Mouse (Mus musculus) CD4-positive naive resting alpha-beta T cell, adult 76 days (primary cell): ENCODE measurements around the gene Catsperb. TPM values are rescaled to one million over a fixed set of nuclear protein-coding genes. Genes with fewer than 3 reads are reported as not detected.

Experiments used
- total RNA-seq: library from RNA; stranded (reverse); gene quantifications from one replicate; pipeline ENCODE4 v1.2.4, GENCODE M21; 2023

Catsperb gene
- not detected for total RNA-seq

GRCm38 (mm10) chr12:101404353-101404752, at the start of gene Catsperb:
Gene Catsperb (plus strand): TSS chr12:101404653.

